Mouse (Mus musculus): ENCODE measurements around the gene Aprt. TPM values are rescaled to one million over a fixed set of nuclear protein-coding genes. Genes with fewer than 3 reads are reported as not detected.

Aprt gene
- polyA plus RNA-seq, 1 experiment from 2014 or later = 247 TPM

DNA sequence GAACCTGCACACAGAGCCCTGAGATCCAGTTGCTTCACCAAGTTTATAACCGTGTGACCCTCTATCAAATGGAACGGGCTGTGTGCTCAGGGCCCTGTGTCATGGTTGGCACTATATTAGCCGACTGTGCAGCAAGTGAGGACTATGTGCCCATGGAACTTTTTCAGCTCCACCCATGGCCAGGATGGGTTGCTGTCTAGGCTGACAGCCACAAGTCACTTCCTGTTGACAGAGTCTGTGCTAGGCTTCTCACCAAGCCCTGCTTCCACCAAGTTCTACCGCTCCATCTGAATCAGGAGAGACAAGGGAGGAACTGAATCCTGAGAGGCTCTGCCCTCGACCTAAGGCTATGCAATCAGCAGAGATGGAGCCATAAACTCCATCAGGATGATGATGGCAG is 15.5 kb downstream of the Aprt start:
- Histone ChIP-seq H3K4me2 (ENCODE audit: low read length) (no peak overlapping the region), H3K36me3 (ENCODE audit: control insufficient read depth, insufficient read depth, low read length) (no peaks in the 10 kb centered on the region), H3K27me3 (replicated peaks; ENCODE audit: control insufficient read depth, insufficient read depth, low read length) (no peaks in the 10 kb centered on the region), H3K9ac (ENCODE audit: low read length) (no peak overlapping the region), H3K27ac (ENCODE audit: low read depth, low read length) (no peak overlapping the region), H3K9me3 (replicated peaks; ENCODE audit: control insufficient read depth, low read length) (no peaks in the 10 kb centered on the region), H3K4me3 (ENCODE audit: low read depth, low read length) (no peak overlapping the region), H3K4me1 (ENCODE audit: control insufficient read depth, insufficient read depth, low read length) (peaks cover under 1% of the 10 kb centered on the region; the same call in 1 of the 2 replicates)
- no peak for DNase-seq (ENCODE audit: low spot score)
- 78% methylated on average over 5 of the region's 5 CpGs for WGBS
- ATAC-seq = no peak

DNA sequence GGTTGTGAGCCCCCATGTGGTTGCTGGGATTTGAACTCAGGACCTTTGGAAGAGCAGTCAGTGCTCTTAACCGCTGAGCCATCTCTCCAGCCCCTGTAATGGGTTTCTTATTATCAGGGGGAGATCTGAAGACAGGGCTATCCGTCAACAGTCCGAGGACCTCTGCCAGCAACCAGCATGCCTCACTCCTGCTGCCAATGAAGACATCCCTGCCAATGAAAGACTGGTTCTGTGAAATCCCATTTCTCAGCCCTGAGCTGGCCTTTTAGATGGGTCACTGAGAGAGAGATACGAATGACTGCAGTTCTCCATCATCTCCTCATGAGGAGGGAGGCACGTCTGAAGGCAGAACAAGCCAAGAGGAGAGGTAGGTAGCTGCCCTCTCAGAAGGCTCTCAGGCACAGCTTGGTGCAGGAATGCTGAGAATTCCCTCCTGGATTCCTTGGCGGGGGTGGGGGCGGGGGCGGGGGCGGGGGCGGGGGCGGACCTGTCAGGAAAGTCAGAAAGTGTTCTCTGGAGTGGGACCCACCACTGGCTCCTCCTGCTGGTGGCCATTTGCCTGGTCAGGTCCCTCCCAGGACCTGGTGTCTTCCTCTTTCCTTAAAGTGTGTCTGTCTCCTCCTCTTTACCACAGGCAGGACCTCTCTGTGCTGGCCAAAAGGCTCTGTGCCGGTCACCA is 17.9 kb downstream of the Aprt start:
- ATAC-seq = no peak
- no peaks in the 10 kb centered on the region for H3K4me1 ChIP-seq (ENCODE audit: control insufficient read depth, insufficient read depth, low read length)
- H3K9ac ChIP-seq (ENCODE audit: low read length) = no peak overlapping the region
- no peaks in the 10 kb centered on the region for H3K9me3 ChIP-seq (replicated peaks; ENCODE audit: control insufficient read depth, low read length)
- no peak overlapping the region for H3K4me2 ChIP-seq (ENCODE audit: low read length)
- no peaks in the 10 kb centered on the region for H3K36me3 ChIP-seq (ENCODE audit: control insufficient read depth, insufficient read depth, low read length)
- no peaks in the 10 kb centered on the region for H3K27me3 ChIP-seq (replicated peaks; ENCODE audit: control insufficient read depth, insufficient read depth, low read length)
- WGBS = 18% methylated on average over 12 of the region's 12 CpGs
- H3K27ac ChIP-seq (ENCODE audit: low read depth, low read length) = no peak overlapping the region
- no peak overlapping the region for H3K4me3 ChIP-seq (ENCODE audit: low read depth, low read length)
- no peak for DNase-seq (ENCODE audit: low spot score)

DNA sequence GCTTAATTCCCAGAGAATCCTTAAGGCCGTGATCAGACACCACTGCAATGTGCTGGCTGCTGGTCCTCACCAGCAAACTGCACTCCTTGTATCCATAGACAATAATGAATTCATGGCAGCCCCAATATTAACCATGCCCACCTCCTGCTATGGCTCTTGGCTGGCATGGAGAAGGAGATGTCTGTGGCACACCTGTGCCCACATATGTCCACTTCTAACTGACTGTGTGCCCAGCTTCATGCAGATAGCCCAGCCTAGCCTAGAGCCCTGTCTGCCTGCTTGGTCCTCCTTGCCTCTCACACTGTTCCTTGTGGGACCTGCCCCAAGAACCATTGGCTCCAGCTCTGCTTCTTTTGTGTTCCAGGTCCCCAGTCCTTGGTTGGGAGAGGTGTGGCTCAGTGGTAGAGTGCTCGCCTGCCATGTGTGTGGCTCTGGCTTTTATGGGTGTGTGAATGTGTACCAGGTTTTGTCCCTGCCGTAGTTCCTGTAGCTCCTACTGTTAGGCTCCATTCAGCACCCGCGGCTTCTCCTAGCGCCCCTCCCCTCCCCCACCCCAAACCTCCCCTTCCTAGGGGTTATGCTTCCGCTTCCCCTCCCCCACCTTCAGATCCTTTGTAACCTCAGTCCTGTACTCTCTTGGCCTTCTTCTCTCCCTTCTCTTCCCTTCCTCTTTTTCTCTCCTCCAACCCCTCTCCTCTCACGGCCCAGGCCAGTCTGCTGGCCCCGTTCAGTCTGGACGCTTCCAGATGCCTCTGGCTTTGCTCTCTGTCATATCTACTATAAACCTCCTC is 19.3 kb downstream of the Aprt start:
- WGBS = 47% methylated on average over 10 of the region's 10 CpGs
- H3K27me3 ChIP-seq (replicated peaks; ENCODE audit: control insufficient read depth, insufficient read depth, low read length) = no peaks in the 10 kb centered on the region
- no peak overlapping the region for H3K4me3 ChIP-seq (ENCODE audit: low read depth, low read length)
- no peaks in the 10 kb centered on the region for H3K9me3 ChIP-seq (replicated peaks; ENCODE audit: control insufficient read depth, low read length)
- H3K9ac ChIP-seq (ENCODE audit: low read length) = no peak overlapping the region
- H3K36me3 ChIP-seq (ENCODE audit: control insufficient read depth, insufficient read depth, low read length) = no peaks in the 10 kb centered on the region
- ATAC-seq (no peak), DNase-seq (ENCODE audit: low spot score) (no peak)
- H3K27ac ChIP-seq (ENCODE audit: low read depth, low read length) = no peak overlapping the region
- H3K4me1 ChIP-seq (ENCODE audit: control insufficient read depth, insufficient read depth, low read length) = no peaks in the 10 kb centered on the region
- H3K4me2 ChIP-seq (ENCODE audit: low read length) = no peak overlapping the region

DNA sequence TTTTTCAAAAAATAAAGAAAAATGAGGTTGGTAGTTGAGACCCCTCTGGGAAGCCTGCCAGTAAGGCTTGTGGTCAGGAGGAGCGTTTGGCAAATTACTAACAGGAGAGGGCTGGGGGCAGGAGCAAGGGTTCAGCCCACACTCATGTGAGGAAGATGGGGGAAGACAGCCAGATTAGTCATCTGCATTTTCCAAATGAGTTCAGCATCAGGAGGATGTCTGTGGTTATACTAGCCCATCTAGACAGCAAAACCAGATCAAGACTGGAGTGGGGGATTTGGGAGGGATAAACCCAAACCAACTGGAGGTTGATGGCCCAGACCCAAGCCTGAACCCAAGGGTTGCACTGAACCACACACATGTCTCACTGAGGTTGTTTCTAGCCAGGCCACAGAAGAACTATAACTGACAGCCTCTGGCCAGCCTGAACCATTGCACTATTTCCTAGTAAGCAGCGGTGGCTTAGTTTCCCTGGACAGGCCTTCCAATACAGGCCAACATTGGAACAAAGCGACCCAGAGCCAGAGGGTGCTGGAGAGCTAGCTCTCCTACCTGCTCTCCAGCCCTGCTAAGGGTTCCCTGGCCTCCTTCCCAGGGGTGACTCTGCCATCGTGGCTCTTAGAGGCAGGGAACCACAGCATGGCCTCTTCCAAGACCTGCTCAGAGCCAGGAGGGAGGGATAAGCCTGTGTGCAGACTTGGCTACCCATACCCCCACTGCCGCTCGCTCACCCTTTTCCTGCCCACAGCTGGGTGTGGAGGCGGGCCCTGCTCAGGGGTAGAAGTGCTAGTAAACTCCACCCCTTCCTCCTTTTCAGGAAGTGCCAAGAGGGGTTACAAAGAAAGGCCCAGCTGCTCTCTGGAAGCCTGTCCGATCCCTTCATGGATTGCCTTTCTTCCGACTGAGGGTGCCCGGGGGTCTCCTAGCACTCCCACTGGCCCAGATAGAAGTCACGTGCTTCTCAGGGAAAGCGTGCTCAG is 20.4 kb downstream of the Aprt start:
- Histone ChIP-seq H3K9ac (ENCODE audit: low read length) (no peak overlapping the region), H3K4me3 (ENCODE audit: low read depth, low read length) (no peak overlapping the region), H3K27me3 (replicated peaks; ENCODE audit: control insufficient read depth, insufficient read depth, low read length) (peaks cover 6% of the 10 kb centered on the region), H3K4me1 (ENCODE audit: control insufficient read depth, insufficient read depth, low read length) (no peaks in the 10 kb centered on the region), H3K27ac (ENCODE audit: low read depth, low read length) (no peak overlapping the region), H3K36me3 (ENCODE audit: control insufficient read depth, insufficient read depth, low read length) (no peaks in the 10 kb centered on the region), H3K9me3 (replicated peaks; ENCODE audit: control insufficient read depth, low read length) (no peaks in the 10 kb centered on the region), H3K4me2 (ENCODE audit: low read length) (no peak overlapping the region)
- DNase-seq (ENCODE audit: low spot score) = no peak
- no peak for ATAC-seq
- 74% methylated on average over 12 of the region's 12 CpGs for WGBS

GRCm38 (mm10) chr8:122554786-122555185 is 21.9 kb downstream of the Aprt start:
- peak; percentile 78 for DNase-seq (ENCODE audit: low spot score)
- H3K4me3 ChIP-seq (ENCODE audit: low read depth, low read length) = no peak overlapping the region
- H3K4me1 ChIP-seq (ENCODE audit: control insufficient read depth, insufficient read depth, low read length) = no peaks in the 10 kb centered on the region
- 69% methylated on average over 6 of the region's 6 CpGs for WGBS
- no peak for ATAC-seq
- no peaks in the 10 kb centered on the region for H3K9me3 ChIP-seq (replicated peaks; ENCODE audit: control insufficient read depth, low read length)
- H3K27me3 ChIP-seq (replicated peaks; ENCODE audit: control insufficient read depth, insufficient read depth, low read length) = peaks cover 21% of the 10 kb centered on the region
- no peak overlapping the region for H3K9ac ChIP-seq (ENCODE audit: low read length)
- no peak overlapping the region for H3K4me2 ChIP-seq (ENCODE audit: low read length)
- H3K27ac ChIP-seq (ENCODE audit: low read depth, low read length) = no peak overlapping the region
- H3K36me3 ChIP-seq (ENCODE audit: control insufficient read depth, insufficient read depth, low read length) = no peaks in the 10 kb centered on the region

DNA sequence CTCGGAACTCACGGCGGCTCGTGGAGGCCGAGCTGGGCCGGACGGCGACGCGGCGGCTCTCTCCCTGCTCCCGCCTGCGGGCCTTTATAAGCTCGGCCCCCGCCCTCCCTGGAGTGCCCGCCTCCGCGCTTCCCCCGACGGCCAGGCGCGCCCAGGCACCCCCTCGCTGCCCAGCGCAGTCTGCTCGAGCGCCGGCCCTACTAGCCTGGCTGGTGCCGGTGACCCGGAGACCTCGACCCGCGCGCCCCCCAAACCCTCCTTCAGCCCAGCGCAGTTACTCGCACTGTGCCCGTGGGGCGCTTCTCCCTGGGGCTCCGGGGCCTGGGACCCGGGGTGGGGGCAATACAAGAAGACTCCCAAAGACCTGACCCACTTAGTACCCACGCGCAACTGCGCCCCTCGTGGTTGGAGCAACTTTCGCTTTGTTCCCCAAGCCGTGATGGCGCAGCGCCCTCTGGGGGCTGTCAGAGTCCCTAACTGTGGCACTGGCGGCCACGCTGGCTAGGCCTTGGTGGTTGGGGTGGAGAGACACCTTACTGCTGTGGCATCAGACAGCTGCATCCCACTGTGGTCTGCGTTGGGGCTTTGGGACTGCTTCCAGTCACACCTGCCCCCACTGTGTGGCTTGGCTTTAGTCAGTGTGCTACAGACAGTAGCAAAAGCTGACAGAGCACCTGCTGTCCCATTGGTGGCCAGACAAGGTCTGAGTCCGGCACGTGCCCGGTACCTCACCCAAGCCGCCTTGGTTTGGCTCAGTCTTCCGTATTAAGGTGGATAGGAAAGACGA is 25.3 kb downstream of the Aprt start, which contains the start of gene Piezo1:
Piezo1 (minus strand) TSS at position 65 of the 787 bp plus-strand sequence.
- Histone ChIP-seq H3K27me3 (replicated peaks; ENCODE audit: control insufficient read depth, insufficient read depth, low read length) (peaks cover 27% of the 10 kb centered on the region), H3K36me3 (ENCODE audit: control insufficient read depth, insufficient read depth, low read length) (no peaks in the 10 kb centered on the region), H3K4me2 (ENCODE audit: low read length) (peak within 1 kb of the TSS; percentile 73), H3K27ac (ENCODE audit: low read depth, low read length) (no peak within 1 kb of the TSS), H3K9ac (ENCODE audit: low read length) (peak within 1 kb of the TSS; percentile 59), H3K4me1 (ENCODE audit: control insufficient read depth, insufficient read depth, low read length) (no peaks in the 10 kb centered on the region), H3K9me3 (replicated peaks; ENCODE audit: control insufficient read depth, low read length) (no peaks in the 10 kb centered on the region), H3K4me3 (ENCODE audit: low read depth, low read length) (peak within 1 kb of the TSS; percentile 44)
- WGBS = 11% methylated on average over 55 of the region's 56 CpGs
- DNase-seq (ENCODE audit: low spot score) (peak; percentile 59), ATAC-seq (peak; percentile 65)

- Histone ChIP-seq H3K27me3 (replicated peaks; ENCODE audit: control insufficient read depth, insufficient read depth, low read length) (peaks cover 27% of the 10 kb centered on the region), H3K36me3 (ENCODE audit: control insufficient read depth, insufficient read depth, low read length) (no peaks in the 10 kb centered on the region), H3K9me3 (replicated peaks; ENCODE audit: control insufficient read depth, low read length) (no peaks in the 10 kb centered on the region), H3K27ac (ENCODE audit: low read depth, low read length) (no peak overlapping the region), H3K4me1 (ENCODE audit: control insufficient read depth, insufficient read depth, low read length) (no peaks in the 10 kb centered on the region), H3K4me3 (ENCODE audit: low read depth, low read length) (peak overlapping the region; percentile 44), H3K4me2 (ENCODE audit: low read length) (peak overlapping the region; percentile 73), H3K9ac (ENCODE audit: low read length) (peak overlapping the region; percentile 59)
- DNase-seq (ENCODE audit: low spot score) = no peak
- WGBS = 0% methylated on average over 17 of the region's 43 CpGs
- ATAC-seq = no peak
Measured at GRCm38 (mm10) chr8:122550995-122551264, 25.8 kb downstream of the Aprt start.

GRCm38 (mm10) chr8:122550234-122550994 is 26.3 kb downstream of the Aprt start:
- no peak for DNase-seq (ENCODE audit: low spot score)
- H3K4me2 ChIP-seq (ENCODE audit: low read length) = peak overlapping the region; percentile 73
- H3K36me3 ChIP-seq (ENCODE audit: control insufficient read depth, insufficient read depth, low read length) = no peaks in the 10 kb centered on the region
- H3K9me3 ChIP-seq (replicated peaks; ENCODE audit: control insufficient read depth, low read length) = no peaks in the 10 kb centered on the region
- peak; percentile 58 for ATAC-seq
- no peak overlapping the region for H3K27ac ChIP-seq (ENCODE audit: low read depth, low read length)
- H3K27me3 ChIP-seq (replicated peaks; ENCODE audit: control insufficient read depth, insufficient read depth, low read length) = peaks cover 27% of the 10 kb centered on the region
- H3K9ac ChIP-seq (ENCODE audit: low read length) = peak overlapping the region; percentile 59
- peak overlapping the region; percentile 44 for H3K4me3 ChIP-seq (ENCODE audit: low read depth, low read length)
- H3K4me1 ChIP-seq (ENCODE audit: control insufficient read depth, insufficient read depth, low read length) = no peaks in the 10 kb centered on the region
- 5% methylated on average over 48 of the region's 52 CpGs for WGBS

Data from forebrain, embryonic 14.5 days (tissue).